22 mouse cellular contexts compared by ENCODE assay signal in the genomic region with DNA sequence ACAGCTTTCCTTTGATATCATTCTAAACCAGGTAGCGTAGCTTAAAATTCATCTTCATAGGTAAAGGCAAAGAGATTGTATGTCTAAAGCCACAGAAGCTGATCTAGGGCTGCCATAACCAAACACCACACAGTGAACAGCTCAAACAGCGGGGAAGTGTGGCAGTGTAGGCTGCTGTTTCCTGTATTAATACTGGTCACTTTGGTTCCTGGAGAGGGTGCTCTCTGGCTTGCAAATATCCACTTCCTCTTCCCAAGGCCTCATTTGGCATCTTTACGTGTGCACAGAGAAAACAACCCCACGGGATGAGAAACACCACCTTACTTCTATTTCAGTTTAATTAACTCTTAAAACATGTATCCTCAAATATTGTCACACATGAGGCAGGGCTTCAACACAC.
"Had no signal": no experiment of that assay in that cellular context is flagged by ENCODE, and none has a peak within 500 bp of the region (broad histone marks: within the 10 kb centered on the region; RNA-seq: fewer than 3 reads in every experiment).

No protein-coding gene starts in this region.

- H3K4me3 ChIP-seq: kidney, embryonic 15.5 days; limb, embryonic 12.5 days; limb, embryonic 15.5 days; midbrain, embryonic 12.5 days; midbrain, embryonic 15.5 days; neural tube, embryonic 12.5 days; neural tube, embryonic 15.5 days; stomach, embryonic 15.5 days had no signal

- H3K27ac ChIP-seq: kidney, embryonic 15.5 days; limb, embryonic 12.5 days; limb, embryonic 15.5 days; liver, embryonic 14.5 days; macrophage; midbrain, embryonic 12.5 days; midbrain, embryonic 15.5 days; neural tube, embryonic 12.5 days; neural tube, embryonic 15.5 days; stomach, embryonic 15.5 days had no signal

- DNase-seq: kidney, adult 8-10 months; kidney, postnatal 10 days; kidney, postnatal 36 days; left cerebral cortex, postnatal 4 days; liver, postnatal 0 days; lung, embryonic 14.5 days; right cerebral cortex, adult 18-20 months; right cerebral cortex, postnatal 14 days; spleen, adult 18-20 months; thymus, postnatal 25 days had no signal

- H3K36me3 ChIP-seq: limb, embryonic 12.5 days; limb, embryonic 15.5 days; midbrain, embryonic 12.5 days; midbrain, embryonic 15.5 days; neural tube, embryonic 12.5 days; neural tube, embryonic 15.5 days; stomach, embryonic 15.5 days had no signal

- H3K27me3 ChIP-seq: kidney, embryonic 15.5 days; limb, embryonic 12.5 days; limb, embryonic 15.5 days; midbrain, embryonic 12.5 days; midbrain, embryonic 15.5 days; neural tube, embryonic 12.5 days; neural tube, embryonic 15.5 days; stomach, embryonic 15.5 days had no signal

- H3K4me1 ChIP-seq: kidney, embryonic 15.5 days; limb, embryonic 12.5 days; limb, embryonic 15.5 days; midbrain, embryonic 12.5 days; midbrain, embryonic 15.5 days; neural tube, embryonic 12.5 days; neural tube, embryonic 15.5 days; stomach, embryonic 15.5 days had no signal

- ATAC-seq: liver, postnatal 0 days; lung, postnatal 0 days; midbrain, embryonic 15.5 days had no signal

- H3K9ac ChIP-seq: kidney, embryonic 15.5 days; limb, embryonic 12.5 days; limb, embryonic 15.5 days; liver, embryonic 14.5 days; liver, postnatal 0 days; lung, embryonic 14.5 days; midbrain, embryonic 12.5 days; midbrain, embryonic 15.5 days; neural tube, embryonic 12.5 days; neural tube, embryonic 15.5 days; stomach, embryonic 15.5 days had no signal

- H3K9me3 ChIP-seq: kidney, embryonic 15.5 days; limb, embryonic 15.5 days; midbrain, embryonic 15.5 days; neural tube, embryonic 15.5 days; stomach, embryonic 15.5 days had no signal

- H3K4me2 ChIP-seq: kidney, embryonic 15.5 days; limb, embryonic 12.5 days; limb, embryonic 15.5 days; liver, embryonic 11.5 days; lung, embryonic 14.5 days; midbrain, embryonic 12.5 days; midbrain, embryonic 15.5 days; neural tube, embryonic 12.5 days; neural tube, embryonic 15.5 days; stomach, embryonic 15.5 days had no signal
